Mouse (Mus musculus) limb, embryonic 12.5 days (tissue): ENCODE data around the gene Agpat4. TPM values are rescaled to one million over a fixed set of nuclear protein-coding genes. Genes with fewer than 3 reads are reported as not detected.

ENCODE experiments used
- ATAC-seq: fragments of 200-750 bp; cut with Nextera tagmentation; 2 replicates; pipeline ENCODE4 v1.8.0; 2017; ENCODE audit warnings: low read depth, moderate TSS enrichment; ENCODE audit not compliant: insufficient number of reproducible peaks, insufficient read depth, low FRiP score, low TSS enrichment
- H3K27ac ChIP-seq: fragments of 300-500 bp; sonication (generic); 2 replicates; pipeline ENCODE4 v1.5.1; 2016; ENCODE audit warnings: mild to moderate bottlenecking, moderate library complexity
- H3K27me3 ChIP-seq: fragments of 300-500 bp; sonication (generic); 2 replicates; pipeline ENCODE4 v1.6.1; 2016; ENCODE audit warnings: mild to moderate bottlenecking, moderate library complexity
- H3K36me3 ChIP-seq: fragments of 300-500 bp; sonication (generic); 2 replicates; pipeline ENCODE4 v1.6.1; 2016; ENCODE audit warnings: mild to moderate bottlenecking, moderate library complexity
- H3K4me1 ChIP-seq: fragments of 300-500 bp; sonication (generic); replicated peaks from 2 replicates; pipeline ENCODE4 v1.6.1; 2016
- H3K4me2 ChIP-seq: fragments of 300-500 bp; sonication (generic); 2 replicates; pipeline ENCODE4 v1.6.1; 2016; ENCODE audit warnings: mild to moderate bottlenecking, moderate library complexity
- H3K4me3 ChIP-seq: fragments of 300-500 bp; sonication (generic); replicated peaks from 2 replicates; pipeline ENCODE4 v1.5.1; 2016; ENCODE audit warnings: mild to moderate bottlenecking
- H3K9ac ChIP-seq: fragments of 300-500 bp; sonication (generic); replicated peaks from 2 replicates; pipeline ENCODE4 v1.6.1; 2016; ENCODE audit warnings: mild to moderate bottlenecking, moderate library complexity
- H3K9me3 ChIP-seq: fragments of 300-500 bp; sonication (generic); 2 replicates; pipeline ENCODE4 v1.6.1; 2016; ENCODE audit warnings: mild to moderate bottlenecking, moderate library complexity
- WGBS: fragments of 180-500 bp; shearing (Covaris S2); methylation state at CpG from one replicate; pipeline ENCODE4 v1.1.7; 2016; 5-methylcytosine and 5-hydroxymethylcytosine counted together
- polyA plus RNA-seq: library from polyadenylated mRNA; unstranded; fragments of >200 nt; fragmentation: Nextera tagmentation; extraction: Ambion mirVana; gene quantifications from 2 replicates; pipeline ENCODE4 v1.2.1, GENCODE M21; 2016

The Agpat4 gene
- polyA plus RNA-seq, 1 experiment from 2014 or later: 41.1 TPM

GRCm38 (mm10) chr17:12146132-12146681 lies 27.7 kb downstream of the Agpat4 start:
- no peak for ATAC-seq
- no peak overlapping the region for H3K27ac ChIP-seq
- no peak overlapping the region for H3K4me3 ChIP-seq
- no peaks in the 10 kb centered on the region for H3K4me1 ChIP-seq
- H3K36me3 ChIP-seq: no peaks in the 10 kb centered on the region; the same call in 1 of the 2 replicates
- H3K4me2 ChIP-seq: no peak overlapping the region
- no peaks in the 10 kb centered on the region for H3K9me3 ChIP-seq
- H3K9ac ChIP-seq: no peak overlapping the region
- H3K27me3 ChIP-seq: no peaks in the 10 kb centered on the region
- 90% methylated on average over 5 of the region's 5 CpGs for WGBS

GRCm38 (mm10) chr17:12147830-12148229 lies 29.3 kb downstream of the Agpat4 start:
- H3K4me2 ChIP-seq: no peak overlapping the region
- H3K4me1 ChIP-seq: no peaks in the 10 kb centered on the region
- no peaks in the 10 kb centered on the region for H3K27me3 ChIP-seq
- WGBS: 95% methylated on average over 4 of the region's 4 CpGs
- H3K36me3 ChIP-seq: peaks cover 13% of the 10 kb centered on the region
- ATAC-seq: no peak
- no peak overlapping the region for H3K9ac ChIP-seq
- H3K9me3 ChIP-seq: no peaks in the 10 kb centered on the region
- H3K27ac ChIP-seq: no peak overlapping the region
- H3K4me3 ChIP-seq: no peak overlapping the region

GRCm38 (mm10) chr17:12149232-12149861 lies 30.8 kb downstream of the Agpat4 start:
- no peak for ATAC-seq
- no peaks in the 10 kb centered on the region for H3K27me3 ChIP-seq
- no peak overlapping the region for H3K4me3 ChIP-seq
- peaks cover 26% of the 10 kb centered on the region for H3K36me3 ChIP-seq
- no peaks in the 10 kb centered on the region for H3K9me3 ChIP-seq
- 89% methylated on average over 6 of the region's 6 CpGs for WGBS
- no peaks in the 10 kb centered on the region for H3K4me1 ChIP-seq
- no peak overlapping the region for H3K9ac ChIP-seq
- H3K4me2 ChIP-seq: no peak overlapping the region
- H3K27ac ChIP-seq: no peak overlapping the region

GRCm38 (mm10) chr17:12150970-12151369 lies 32.5 kb downstream of the Agpat4 start:
- no peaks in the 10 kb centered on the region for H3K9me3 ChIP-seq
- no peak for ATAC-seq
- no peaks in the 10 kb centered on the region for H3K27me3 ChIP-seq
- 93% methylated on average over 2 of the region's 2 CpGs for WGBS
- H3K27ac ChIP-seq: no peak overlapping the region
- H3K4me3 ChIP-seq: no peak overlapping the region
- H3K9ac ChIP-seq: no peak overlapping the region
- H3K4me2 ChIP-seq: no peak overlapping the region
- H3K36me3 ChIP-seq: peaks cover 31% of the 10 kb centered on the region
- H3K4me1 ChIP-seq: no peaks in the 10 kb centered on the region

GRCm38 (mm10) chr17:12154260-12154659 lies 35.8 kb downstream of the Agpat4 start:
- H3K4me1 ChIP-seq: no peaks in the 10 kb centered on the region
- no peak for ATAC-seq
- H3K4me2 ChIP-seq: no peak overlapping the region
- WGBS: 53% methylated on average over 2 of the region's 2 CpGs
- H3K36me3 ChIP-seq: peaks cover 35% of the 10 kb centered on the region
- H3K9ac ChIP-seq: no peak overlapping the region
- no peaks in the 10 kb centered on the region for H3K27me3 ChIP-seq
- H3K27ac ChIP-seq: no peak overlapping the region
- no peak overlapping the region for H3K4me3 ChIP-seq
- H3K9me3 ChIP-seq: no peaks in the 10 kb centered on the region

GRCm38 (mm10) chr17:12155236-12155635 lies 36.7 kb downstream of the Agpat4 start:
- no peak for ATAC-seq
- Histone ChIP-seq H3K27me3 (no peaks in the 10 kb centered on the region), H3K9me3 (no peaks in the 10 kb centered on the region), H3K27ac (no peak overlapping the region), H3K36me3 (peaks cover 45% of the 10 kb centered on the region), H3K4me3 (no peak overlapping the region), H3K4me2 (no peak overlapping the region), H3K4me1 (no peaks in the 10 kb centered on the region), H3K9ac (no peak overlapping the region)
- WGBS: 86% methylated on average over 6 of the region's 6 CpGs

GRCm38 (mm10) chr17:12155872-12156271 lies 37.4 kb downstream of the Agpat4 start:
- H3K36me3 ChIP-seq: peaks cover 49% of the 10 kb centered on the region
- H3K4me3 ChIP-seq: no peak overlapping the region
- no peaks in the 10 kb centered on the region for H3K9me3 ChIP-seq
- WGBS: 92% methylated on average over 4 of the region's 4 CpGs
- H3K27me3 ChIP-seq: no peaks in the 10 kb centered on the region
- H3K27ac ChIP-seq: no peak overlapping the region
- no peak overlapping the region for H3K4me2 ChIP-seq
- H3K4me1 ChIP-seq: no peaks in the 10 kb centered on the region
- ATAC-seq: no peak
- H3K9ac ChIP-seq: no peak overlapping the region

GRCm38 (mm10) chr17:12156661-12157060 lies 38.2 kb downstream of the Agpat4 start:
- no peak overlapping the region for H3K4me3 ChIP-seq
- peaks cover 54% of the 10 kb centered on the region for H3K36me3 ChIP-seq
- no peaks in the 10 kb centered on the region for H3K27me3 ChIP-seq
- H3K9ac ChIP-seq: no peak overlapping the region
- no peak for ATAC-seq
- H3K4me2 ChIP-seq: no peak overlapping the region
- WGBS: 96% methylated on average over 3 of the region's 3 CpGs
- no peaks in the 10 kb centered on the region for H3K9me3 ChIP-seq
- no peaks in the 10 kb centered on the region for H3K4me1 ChIP-seq
- H3K27ac ChIP-seq: no peak overlapping the region

GRCm38 (mm10) chr17:12157203-12157602 lies 38.7 kb downstream of the Agpat4 start:
- H3K4me2 ChIP-seq: no peak overlapping the region
- H3K9ac ChIP-seq: no peak overlapping the region
- no peaks in the 10 kb centered on the region for H3K9me3 ChIP-seq
- H3K27me3 ChIP-seq: no peaks in the 10 kb centered on the region
- WGBS: 80% methylated on average over 2 of the region's 2 CpGs
- no peak for ATAC-seq
- H3K4me1 ChIP-seq: peaks cover under 1% of the 10 kb centered on the region
- H3K27ac ChIP-seq: no peak overlapping the region
- peaks cover 49% of the 10 kb centered on the region for H3K36me3 ChIP-seq
- H3K4me3 ChIP-seq: no peak overlapping the region

GRCm38 (mm10) chr17:12159187-12160060 lies 40.9 kb downstream of the Agpat4 start:
- Histone ChIP-seq H3K4me1 (peaks cover 17% of the 10 kb centered on the region), H3K27me3 (no peaks in the 10 kb centered on the region), H3K36me3 (peaks cover 28% of the 10 kb centered on the region), H3K4me2 (no peak overlapping the region), H3K4me3 (no peak overlapping the region), H3K9me3 (no peaks in the 10 kb centered on the region), H3K27ac (0 out of 2 replicates have a peak overlapping the region, but pooled peaks have one; percentile 4), H3K9ac (no peak overlapping the region)
- 82% methylated on average over 16 of the region's 16 CpGs for WGBS
- no peak for ATAC-seq

- no peak for ATAC-seq
- no peaks in the 10 kb centered on the region for H3K27me3 ChIP-seq
- no peaks in the 10 kb centered on the region for H3K9me3 ChIP-seq
- no peak overlapping the region for H3K4me3 ChIP-seq
- peaks cover 25% of the 10 kb centered on the region; the same call in 1 of the 2 replicates for H3K36me3 ChIP-seq
- H3K4me1 ChIP-seq: peaks cover 17% of the 10 kb centered on the region
- 86% methylated on average over 5 of the region's 5 CpGs for WGBS
- no peak overlapping the region for H3K9ac ChIP-seq
- H3K27ac ChIP-seq: no peak overlapping the region
- H3K4me2 ChIP-seq: no peak overlapping the region
Observed at GRCm38 (mm10) chr17:12160061-12160421, 41.5 kb downstream of the Agpat4 start.
